ENCODE assay signal across 16 mouse cellular contexts in the genomic region with DNA sequence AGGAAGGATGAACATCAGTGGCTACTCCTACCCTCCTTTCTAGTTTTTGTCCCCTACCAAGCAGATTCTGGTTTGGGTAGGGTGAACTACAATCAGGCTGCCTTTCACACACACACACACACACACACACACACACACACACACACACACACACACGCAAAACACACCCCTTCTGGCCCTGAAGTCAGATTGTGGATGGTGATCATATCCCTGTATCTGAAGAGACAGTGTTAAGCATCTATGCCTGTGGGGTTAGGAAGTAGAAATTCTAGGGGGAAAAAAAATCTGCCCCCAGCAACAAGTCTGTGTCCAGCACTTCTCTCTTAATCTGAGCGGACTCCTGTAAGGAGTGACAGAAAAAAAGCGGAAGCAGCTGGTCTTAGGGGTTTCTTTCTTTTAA. TPM values are rescaled to one million over a fixed set of nuclear protein-coding genes. Genes with fewer than 3 reads are reported as not detected.
DNase-seq lines count a peak whose midpoint lies in the region; ATAC-seq and TF ChIP-seq lines count a peak whose summit lies in the region.
"Had no signal": no experiment of that assay in that cellular context is flagged by ENCODE, and none has a peak within 500 bp of the region (broad histone marks: within the 10 kb centered on the region; RNA-seq: fewer than 3 reads in every experiment).

No protein-coding gene starts in this region.

- peaks cover 10% of the 10 kb centered on the region; the same call in 1 of the 2 replicates for H3K4me1 ChIP-seq in forebrain, embryonic 12.5 days
- H3K4me1 ChIP-seq in hindbrain, postnatal 0 days (ENCODE audit: insufficient read depth, low read length), result no peaks in the 10 kb centered on the region
- peaks cover 4% of the 10 kb centered on the region; the same call in 1 of the 2 replicates for H3K4me1 ChIP-seq in neural tube, embryonic 12.5 days

- TF ChIP-seq CTCF in hindbrain, postnatal 0 days (IDR thresholded peaks at IDR 0.05; ENCODE audit: low read depth), result no peak

- WGBS in forebrain, embryonic 12.5 days, result 7% methylated on average over 3 of the region's 3 CpGs
- WGBS in hindbrain, postnatal 0 days, result 22% methylated on average over 3 of the region's 3 CpGs
- WGBS in neural tube, embryonic 12.5 days, result 3% methylated on average over 3 of the region's 3 CpGs

- peak overlapping the region; percentile 39 for H3K4me3 ChIP-seq in forebrain, embryonic 12.5 days (replicated peaks)
- peak overlapping the region; percentile 35 for H3K4me3 ChIP-seq in hindbrain, postnatal 0 days (ENCODE audit: low read length)
- 0 out of 2 replicates have a peak overlapping the region, but pooled peaks have one; percentile 37 for H3K4me3 ChIP-seq in neural tube, embryonic 12.5 days
- H3K4me3 ChIP-seq: erythroblast, embryonic 14.5 days; kidney, embryonic 15.5 days; liver, embryonic 13.5 days had no signal

- peaks cover 7% of the 10 kb centered on the region; the same call in 1 of the 2 replicates for H3K36me3 ChIP-seq in forebrain, embryonic 12.5 days (replicated peaks)
- no peaks in the 10 kb centered on the region for H3K36me3 ChIP-seq in hindbrain, postnatal 0 days (ENCODE audit: insufficient read depth, low read length)
- H3K36me3 ChIP-seq in neural tube, embryonic 12.5 days, result 0 out of 2 replicates have a peak, but pooled peaks cover 4% of the 10 kb centered on the region
- H3K36me3 ChIP-seq: G1E; kidney, embryonic 15.5 days; liver, embryonic 13.5 days had no signal

- peak overlapping the region; percentile 58 for H3K4me2 ChIP-seq in forebrain, embryonic 12.5 days
- H3K4me2 ChIP-seq in hindbrain, postnatal 0 days (ENCODE audit: low read depth, low read length), result peak overlapping the region; percentile 62
- peak overlapping the region; percentile 60 for H3K4me2 ChIP-seq in neural tube, embryonic 12.5 days (replicated peaks)
- H3K4me2 ChIP-seq: kidney, embryonic 15.5 days; liver, embryonic 13.5 days had no signal

- peaks cover 78% of the 10 kb centered on the region for H3K27me3 ChIP-seq in forebrain, embryonic 12.5 days
- peaks cover 22% of the 10 kb centered on the region; the same call in 1 of the 2 replicates for H3K27me3 ChIP-seq in hindbrain, postnatal 0 days (ENCODE audit: insufficient read depth, low read length)
- H3K27me3 ChIP-seq in neural tube, embryonic 12.5 days (replicated peaks), result peaks cover 58% of the 10 kb centered on the region

- peak overlapping the region; percentile 97 for H3K27ac ChIP-seq in forebrain, embryonic 12.5 days
- H3K27ac ChIP-seq in hindbrain, postnatal 0 days, result peak overlapping the region; percentile 95
- H3K27ac ChIP-seq in neural tube, embryonic 12.5 days, result peak overlapping the region; percentile 75; the same call in 1 of the 2 replicates
- H3K27ac ChIP-seq: kidney, embryonic 15.5 days; liver, embryonic 13.5 days had no signal

- H3K9ac ChIP-seq in forebrain, embryonic 12.5 days, result peak overlapping the region; percentile 94
- H3K9ac ChIP-seq in hindbrain, postnatal 0 days (replicated peaks; ENCODE audit: low read length), result peak overlapping the region; percentile 80
- H3K9ac ChIP-seq in neural tube, embryonic 12.5 days, result peak overlapping the region; percentile 57
- H3K9ac ChIP-seq: kidney, embryonic 15.5 days; liver, embryonic 13.5 days had no signal

- DNase-seq in embryo, embryonic 10 days (ENCODE audit: low spot score), result peak; percentile 6
- DNase-seq in embryo, embryonic 9.5 days (ENCODE audit: extremely low spot score), result no peak
- no peak for DNase-seq in hindbrain, postnatal 0 days (ENCODE audit: low spot score)
- no peak for DNase-seq in spleen, postnatal 36 days (ENCODE audit: low spot score in 2 of 2)
- DNase-seq in layer of hippocampus, adult 9-10 months (ENCODE audit: low spot score), result no peak
- DNase-seq: gastrocnemius, postnatal 36 days; heart, postnatal 14 days; liver, embryonic 13.5 days; spleen, adult 18-20 months; thymus, adult 2 months had no signal

- ATAC-seq in forebrain, embryonic 12.5 days (ENCODE audit: low FRiP score), result no peak
- ATAC-seq in hindbrain, postnatal 0 days, result peak; percentile 29; the same call in 1 of the 2 replicates
- no peak for ATAC-seq in neural tube, embryonic 12.5 days (ENCODE audit: low FRiP score, low read depth)
- no peak for ATAC-seq in CD4-positive, CD25-positive, alpha-beta regulatory T cell, adult 4 months

- H3K9me3 ChIP-seq in forebrain, embryonic 12.5 days, result no peaks in the 10 kb centered on the region
- H3K9me3 ChIP-seq in hindbrain, postnatal 0 days (ENCODE audit: low read length), result no peaks in the 10 kb centered on the region
- no peaks in the 10 kb centered on the region for H3K9me3 ChIP-seq in neural tube, embryonic 12.5 days
- H3K9me3 ChIP-seq: kidney, embryonic 15.5 days; liver, embryonic 13.5 days had no signal

RNA-seq across cellular contexts. Expression of a gene that starts 2.5 kb away (rescaled TPM):
- 13.9 and 14.4 TPM in 2 replicates for polyA plus RNA-seq in forebrain, embryonic 12.5 days (2016; fragmentation: Nextera tagmentation; extraction: Ambion mirVana)
- total RNA-seq in hindbrain, postnatal 0 days (2014; rRNA removed), result 281 and 342 TPM in 2 replicates
- 19.7 and 21.5 TPM in 2 replicates for polyA plus RNA-seq in hindbrain, postnatal 0 days (2015; fragmentation: Nextera tagmentation; extraction: Ambion mirVana)
- 19.0 and 19.9 TPM in 2 replicates for polyA plus RNA-seq in neural tube, embryonic 12.5 days (2016; fragmentation: Nextera tagmentation; extraction: Ambion mirVana)
- not detected for polyA plus RNA-seq in CD4-positive, CD25-positive, alpha-beta regulatory T cell, adult 4 months (2017; shearing (Covaris generic))
- total RNA-seq: heart, postnatal 14 days had no signal
- polyA plus RNA-seq: erythroblast, embryonic 14.5 days; G1E; kidney, embryonic 15.5 days had no signal

RNA-seq across cellular contexts. Expression of a gene that starts 5.9 kb away (rescaled TPM):
- polyA plus RNA-seq in forebrain, embryonic 12.5 days (2016; fragmentation: Nextera tagmentation; extraction: Ambion mirVana), result 56.4 and 60.5 TPM in 2 replicates
- 107 and 144 TPM in 2 replicates for total RNA-seq in hindbrain, postnatal 0 days (2014; rRNA removed)
- 51.0 and 58.2 TPM in 2 replicates for polyA plus RNA-seq in hindbrain, postnatal 0 days (2015; fragmentation: Nextera tagmentation; extraction: Ambion mirVana)
- polyA plus RNA-seq in neural tube, embryonic 12.5 days (2016; fragmentation: Nextera tagmentation; extraction: Ambion mirVana), result 62.8 and 66.6 TPM in 2 replicates
- polyA plus RNA-seq in CD4-positive, CD25-positive, alpha-beta regulatory T cell, adult 4 months (2017; shearing (Covaris generic)), result under 1 TPM in 1 of 2 experiments, not detected in 1; 0.24 TPM
- total RNA-seq: heart, postnatal 14 days had no signal
- polyA plus RNA-seq: G1E; kidney, embryonic 15.5 days; liver, embryonic 13.5 days; thymus, adult 2 months had no signal

Comparison
In these comparisons a context has a peak if more than half of its experiments do, and no peak if none do; other contexts are left out.
1. RNA of a gene that starts 2.5 kb away (polyA plus RNA-seq): 19.0 to 19.9 TPM in neural tube, embryonic 12.5 days, 19.7 to 21.5 TPM in hindbrain, postnatal 0 days and 13.9 to 14.4 TPM in forebrain, embryonic 12.5 days; not detected in CD4-positive, CD25-positive, alpha-beta regulatory T cell, adult 4 months; every median in the first group is over 10 times any median in the second.
2. RNA of a gene that starts 5.9 kb away (polyA plus RNA-seq): 62.8 to 66.6 TPM in neural tube, embryonic 12.5 days, 56.4 to 60.5 TPM in forebrain, embryonic 12.5 days and 51.0 to 58.2 TPM in hindbrain, postnatal 0 days; 0.24 TPM in CD4-positive, CD25-positive, alpha-beta regulatory T cell, adult 4 months; every median in the first group is over 10 times any median in the second.
3. Peak in every context shown above with its lines, with median percentiles within 50 percentile points of each other: H3K27ac ChIP-seq, H3K4me2 ChIP-seq, H3K4me3 ChIP-seq and H3K9ac ChIP-seq.